Mouse (Mus musculus): ENCODE data around the gene Pgls.

DNA sequence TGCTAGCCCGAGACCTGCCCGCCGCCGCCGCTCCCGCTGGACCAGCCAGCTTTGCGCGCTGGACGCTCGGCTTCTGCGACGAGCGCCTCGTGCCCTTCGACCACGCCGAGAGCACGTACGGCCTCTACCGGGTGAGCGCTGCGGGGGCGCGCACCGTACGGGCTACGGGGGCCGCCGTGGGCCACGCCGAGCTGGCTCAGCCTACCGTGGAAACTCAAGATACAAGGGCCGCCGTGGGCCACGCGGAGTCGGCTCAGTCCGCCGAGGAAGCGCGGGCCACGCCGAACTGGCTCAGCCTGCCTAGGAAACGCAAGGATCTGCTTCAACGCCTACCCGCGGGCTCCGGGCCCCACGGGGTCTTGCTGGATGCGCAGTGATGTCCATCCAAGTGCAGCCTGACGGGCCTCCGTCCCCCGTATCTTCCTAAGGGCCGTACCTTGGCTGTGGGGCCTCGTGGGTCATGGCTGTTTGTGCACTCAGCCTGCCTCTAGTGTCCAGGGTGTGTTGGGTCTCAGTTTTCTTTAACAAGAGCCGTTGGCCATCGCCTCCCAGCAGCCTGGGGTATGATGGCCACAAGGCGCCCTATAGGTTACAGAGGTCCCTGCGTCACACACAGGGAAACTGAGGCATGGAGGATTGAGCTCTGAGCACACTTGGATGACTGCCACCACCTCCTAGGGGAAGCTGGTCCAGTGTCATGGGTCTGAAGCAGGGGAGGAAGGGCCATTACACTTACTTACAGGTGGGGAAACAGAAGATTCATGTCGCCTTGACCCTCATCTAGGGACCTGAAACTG is 596 bp downstream of the Pgls start:
- TF ChIP-seq CTCF (IDR thresholded peaks at IDR 0.05; ENCODE audit: low read depth, low read length) (no peak), GATA2 (IDR thresholded peaks at IDR 0.05; ENCODE audit: borderline replicate concordance, low read depth, low read length) (no peak), GATA1 (IDR thresholded peaks at IDR 0.05; ENCODE audit: borderline replicate concordance, low read length) (no peak)
